Mouse (Mus musculus) small intestine, adult 2 months (tissue): Measurements from ENCODE around the gene Itch. TPM values are rescaled to one million over a fixed set of nuclear protein-coding genes. Genes with fewer than 3 reads are reported as not detected.
A peak's percentile ranks its signal among the peaks of the same experiment; 100 is the strongest.
"Not testable (repeated sequence)": the region's sequence is repeated elsewhere in the genome, so short reads cannot be mapped to it uniquely, and the experiment has no call there.

Experiments used
- H3K27ac ChIP-seq: fragments of 200-500 bp; 2 replicates; pipeline ENCODE4 v1.5.1; 2012; ENCODE audit warnings: low read depth, low read length, control low read depth, inconsistent platforms; ENCODE audit not compliant: insufficient read depth
- H3K27me3 ChIP-seq: fragments of 200-500 bp; 2 replicates; pipeline ENCODE4 v1.6.1; 2012; ENCODE audit warnings: mild to moderate bottlenecking, moderate library complexity, low read length, inconsistent platforms; ENCODE audit not compliant: control insufficient read depth, insufficient read depth
- H3K36me3 ChIP-seq: fragments of 200-500 bp; 2 replicates; pipeline ENCODE4 v1.6.1; 2012; ENCODE audit warnings: mild to moderate bottlenecking, low read length, control low read depth, inconsistent platforms; ENCODE audit not compliant: control insufficient read depth, insufficient read depth
- H3K4me1 ChIP-seq: fragments of 200-500 bp; 2 replicates; pipeline ENCODE4 v1.6.1; 2012; ENCODE audit warnings: low read length, inconsistent platforms, mixed read lengths; ENCODE audit not compliant: control insufficient read depth, insufficient read depth, insufficient read length
- H3K4me3 ChIP-seq: fragments of 200-500 bp; 2 replicates; pipeline ENCODE4 v1.5.1; 2012; ENCODE audit warnings: low read depth, mild to moderate bottlenecking, control low read depth, inconsistent platforms, low read length, moderate library complexity
- CTCF ChIP-seq: fragments of 200-500 bp; IDR thresholded peaks from 2 replicates; pipeline ENCODE4 v1.5.1; 2012; ENCODE audit warnings: low read depth, mild to moderate bottlenecking, control low read depth, inconsistent platforms, low read length, moderate library complexity, mixed read lengths; ENCODE audit not compliant: insufficient replicate concordance, insufficient read length; ENCODE audit errors: extremely low read depth
- POLR2A ChIP-seq: fragments of 200-500 bp; IDR thresholded peaks from 2 replicates; pipeline ENCODE4 v1.6.1; 2012; ENCODE audit warnings: low read depth, mild to moderate bottlenecking, control low read depth, inconsistent platforms, low read length, moderate library complexity
- WGBS: fragments of 180-500 bp; shearing (Covaris S2); methylation state at CpG from one replicate; pipeline ENCODE4 v1.1.7; 2018; 5-methylcytosine and 5-hydroxymethylcytosine counted together
- polyA plus RNA-seq: library from polyadenylated mRNA; depleted of rRNA; stranded (reverse); fragments of >200 nt; gene quantifications from 2 replicates; pipeline ENCODE4 v1.2.3, GENCODE M21; 2012

Gene Itch
- polyA plus RNA-seq, 1 experiment: 9.6 TPM

GRCm38 (mm10) chr2:155115216-155115830, 18.0 kb upstream of the Itch start:
- Histone ChIP-seq H3K36me3 (no peaks in the 10 kb centered on the region), H3K4me3 (no peak overlapping the region), H3K27ac (peak overlapping the region; percentile 59), H3K27me3 (no peaks in the 10 kb centered on the region), H3K4me1 (no peaks in the 10 kb centered on the region; the same call in 1 of the 2 replicates)
- no peak for TF ChIP-seq POLR2A
- no peak for TF ChIP-seq CTCF
- WGBS: 53% methylated on average over 7 of the region's 7 CpGs

- no peak for TF ChIP-seq POLR2A
- TF ChIP-seq CTCF: no peak
- peaks cover 11% of the 10 kb centered on the region for H3K36me3 ChIP-seq
- peak overlapping the region; percentile 57 for H3K27ac ChIP-seq
- peaks cover 10% of the 10 kb centered on the region; the same call in 1 of the 2 replicates for H3K4me1 ChIP-seq
- H3K4me3 ChIP-seq: peak overlapping the region; percentile 70
- WGBS: 3% methylated on average over 16 of the region's 18 CpGs
- no peaks in the 10 kb centered on the region for H3K27me3 ChIP-seq
These were observed 910 bp downstream of the Itch start for GRCm38 (mm10) chr2:155133977-155134860.

- Histone ChIP-seq H3K36me3 (peaks cover 14% of the 10 kb centered on the region), H3K4me1 (peaks cover 10% of the 10 kb centered on the region; the same call in 1 of the 2 replicates), H3K27me3 (no peaks in the 10 kb centered on the region), H3K4me3 (no peak overlapping the region), H3K27ac (peak overlapping the region; percentile 49; the same call in 1 of the 2 replicates)
- WGBS: 64% methylated on average over 4 of the region's 4 CpGs
- TF ChIP-seq CTCF (no peak), POLR2A (no peak)
These were observed 1.8 kb downstream of the Itch start for GRCm38 (mm10) chr2:155135092-155135491.

- Histone ChIP-seq H3K4me1 (peaks cover 10% of the 10 kb centered on the region; the same call in 1 of the 2 replicates), H3K36me3 (peaks cover 19% of the 10 kb centered on the region), H3K27ac (peak overlapping the region; percentile 49; the same call in 1 of the 2 replicates), H3K4me3 (no peak overlapping the region), H3K27me3 (no peaks in the 10 kb centered on the region)
- no peak for TF ChIP-seq POLR2A
- TF ChIP-seq CTCF: no peak
- 66% methylated on average over 1 of the region's 1 CpGs for WGBS
These were observed 2.2 kb downstream of the Itch start for GRCm38 (mm10) chr2:155135534-155135933.

GRCm38 (mm10) chr2:155140986-155141385, 7.7 kb downstream of the Itch start:
- no peaks in the 10 kb centered on the region for H3K27me3 ChIP-seq
- H3K27ac ChIP-seq: no peak overlapping the region
- WGBS: 95% methylated on average over 5 of the region's 5 CpGs
- H3K4me3 ChIP-seq: no peak overlapping the region
- no peak for TF ChIP-seq CTCF
- no peak for TF ChIP-seq POLR2A
- peaks cover 4% of the 10 kb centered on the region; the same call in 1 of the 2 replicates for H3K4me1 ChIP-seq
- H3K36me3 ChIP-seq: peaks cover 48% of the 10 kb centered on the region

- peaks cover 52% of the 10 kb centered on the region for H3K36me3 ChIP-seq
- no peaks in the 10 kb centered on the region; the same call in 1 of the 2 replicates for H3K4me1 ChIP-seq
- TF ChIP-seq CTCF (no peak), POLR2A (no peak)
These were observed 8.8 kb downstream of the Itch start for GRCm38 (mm10) chr2:155142025-155142555.

GRCm38 (mm10) chr2:155149296-155149695, 16.0 kb downstream of the Itch start:
- H3K4me1 ChIP-seq, H3K27me3 ChIP-seq, H3K4me3 ChIP-seq, H3K27ac ChIP-seq: not testable (repeated sequence)
- peaks cover 17% of the 10 kb centered on the region for H3K36me3 ChIP-seq

More at GRCm38 (mm10) chr2:155142025-155142555, 8.8 kb downstream of the Itch start:
- Histone ChIP-seq H3K4me3 (no peak overlapping the region), H3K27me3 (no peaks in the 10 kb centered on the region), H3K27ac (no peak overlapping the region)
